Mouse (Mus musculus) embryo, embryonic 11.5 days (tissue): Measurements from ENCODE around the gene Crip1.
A peak's percentile ranks its signal among the peaks of the same experiment; 100 is the strongest.

Experiments used
- DNase-seq: peaks from one replicate; pipeline ENCODE4 v3.0.0-alpha.2; 2012; ENCODE audit warnings: low read depth, low spot score

Crip1 gene

DNA sequence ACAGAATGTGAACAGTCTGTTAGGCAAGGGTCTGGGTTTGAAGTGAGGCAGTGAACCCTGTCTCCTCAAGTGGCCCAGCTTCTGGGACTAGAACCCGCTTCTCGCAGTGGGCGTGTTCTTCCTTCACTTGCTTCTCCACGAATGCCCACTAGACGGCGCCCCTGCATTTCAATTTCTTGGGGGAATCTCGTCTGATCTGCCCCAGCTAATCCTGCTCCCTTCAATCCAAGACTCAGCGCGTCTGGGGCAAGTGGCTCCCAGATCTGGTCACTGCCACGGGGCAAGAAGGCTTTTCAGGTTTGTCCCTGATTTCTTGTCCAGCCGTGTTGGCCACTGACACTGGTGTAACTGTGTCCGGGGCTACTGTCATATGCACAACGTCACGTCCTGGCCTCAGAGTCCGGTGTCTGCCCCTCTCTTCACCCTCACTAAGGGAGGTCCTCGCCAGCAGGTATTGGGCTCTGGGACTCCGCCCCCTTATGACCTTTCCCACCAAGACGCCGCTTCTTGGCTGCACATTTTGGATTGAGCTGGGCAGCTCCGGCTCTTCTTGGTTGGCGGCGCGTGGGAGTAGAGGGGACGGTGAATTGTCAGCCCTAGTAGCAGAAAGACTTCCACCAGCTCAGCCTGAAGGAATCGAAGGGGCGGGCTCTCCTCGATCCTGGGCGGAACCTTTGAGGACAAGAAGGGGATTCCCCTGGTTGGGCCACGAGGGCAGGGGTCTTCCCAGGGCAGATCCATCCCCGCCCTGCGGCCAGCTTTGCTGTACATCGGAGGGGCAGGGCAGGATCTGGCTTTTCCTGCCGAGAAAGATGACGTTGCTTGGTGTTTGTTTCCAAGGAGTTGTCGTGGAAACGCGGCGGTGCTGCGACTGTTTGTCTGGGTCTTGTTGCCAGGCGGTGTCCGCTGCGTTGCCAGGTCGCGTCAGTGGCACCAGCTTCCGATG, at the start of gene Crip1:
Crip1 (plus strand) TSS at position 205 of the 946 bp plus-strand sequence.
- peak; percentile 53 for DNase-seq

DNA sequence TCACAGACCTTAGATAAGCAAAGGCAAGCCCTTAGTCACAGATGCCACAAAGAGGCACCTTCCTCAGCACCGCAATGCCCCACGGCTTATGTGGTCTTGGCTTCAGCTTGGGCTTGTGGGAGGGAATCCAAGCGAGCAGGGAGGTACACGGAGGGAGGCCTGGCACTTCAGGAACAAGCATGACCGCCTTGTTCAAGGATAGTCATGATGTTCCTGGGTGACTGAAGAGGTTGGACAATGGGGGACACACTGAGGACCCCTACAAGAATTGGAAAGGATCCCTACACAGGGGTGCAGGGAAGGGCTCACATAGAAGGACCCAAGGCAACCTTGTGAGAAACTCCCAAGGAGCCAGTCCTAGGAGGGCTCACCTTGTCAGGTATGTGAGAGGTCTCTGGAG, 49.1 kb upstream of the Crip1 start:
- DNase-seq = no peak

DNA sequence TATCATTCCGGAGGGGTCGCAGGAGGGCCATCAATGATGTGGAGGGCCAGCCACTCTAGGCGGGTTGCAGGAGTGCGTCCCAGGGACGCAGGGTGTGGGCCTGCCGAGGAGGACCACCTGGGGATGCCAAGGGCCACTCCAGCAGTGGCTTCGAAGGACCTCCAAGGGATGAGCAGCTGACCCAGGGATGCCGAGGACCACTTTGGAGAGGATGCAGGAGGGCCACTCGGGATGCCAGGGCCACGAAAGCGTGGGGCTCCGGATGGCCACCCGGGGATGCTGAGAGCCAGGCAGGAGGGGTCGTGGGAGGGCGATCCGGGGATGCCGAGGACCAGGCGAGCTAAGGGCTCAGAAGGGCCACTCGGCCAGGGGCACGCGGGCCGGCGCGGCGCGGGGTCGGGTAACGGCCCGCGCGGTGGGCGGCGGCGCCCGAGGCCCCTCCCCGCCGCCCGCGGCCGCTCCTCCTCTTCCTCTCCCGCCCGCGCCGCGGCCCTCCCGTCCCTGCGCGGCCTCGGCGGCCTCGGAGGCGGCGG, 48.3 kb upstream of the Crip1 start, which contains the start of gene Mta1:
Mta1 (plus strand) TSS at position 530 of the 533 bp plus-strand sequence.
- DNase-seq = peak; percentile 23

DNA sequence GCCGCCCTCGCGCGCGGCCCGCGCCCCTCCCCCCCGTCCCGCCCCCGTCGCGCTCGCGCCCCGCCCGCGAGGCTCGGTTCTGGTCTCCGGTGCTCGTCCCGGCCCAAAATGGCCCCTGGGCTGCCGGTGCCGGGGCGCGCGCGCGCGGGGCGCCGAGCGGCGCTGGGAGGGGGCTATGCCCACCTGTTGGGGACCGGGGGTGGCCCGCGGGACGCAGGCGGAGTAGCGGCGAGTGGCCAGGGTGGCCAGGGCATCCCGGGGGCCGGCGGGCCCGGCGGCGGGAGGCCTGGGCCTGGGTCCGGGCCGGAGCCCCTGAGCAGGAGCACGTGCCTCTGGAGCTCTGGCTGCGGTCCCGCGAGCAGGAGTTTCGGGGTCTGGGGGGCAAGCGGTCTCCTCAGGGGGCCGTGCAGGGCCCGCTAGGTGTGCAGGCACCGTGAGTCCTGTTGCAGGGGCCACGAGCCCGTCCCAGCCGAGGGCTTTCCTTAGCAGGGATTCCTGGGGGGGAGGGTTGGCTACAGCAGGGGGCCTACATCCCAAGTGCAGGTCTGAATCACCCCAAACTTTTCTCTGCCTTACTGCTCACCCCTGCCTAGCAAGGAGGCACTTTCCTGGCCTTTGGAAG, 47.5 kb upstream of the Crip1 start:
- no peak for DNase-seq

- DNase-seq = no peak
These were observed 46.5 kb upstream of the Crip1 start for GRCm38 (mm10) chr12:113099470-113100237.

DNA sequence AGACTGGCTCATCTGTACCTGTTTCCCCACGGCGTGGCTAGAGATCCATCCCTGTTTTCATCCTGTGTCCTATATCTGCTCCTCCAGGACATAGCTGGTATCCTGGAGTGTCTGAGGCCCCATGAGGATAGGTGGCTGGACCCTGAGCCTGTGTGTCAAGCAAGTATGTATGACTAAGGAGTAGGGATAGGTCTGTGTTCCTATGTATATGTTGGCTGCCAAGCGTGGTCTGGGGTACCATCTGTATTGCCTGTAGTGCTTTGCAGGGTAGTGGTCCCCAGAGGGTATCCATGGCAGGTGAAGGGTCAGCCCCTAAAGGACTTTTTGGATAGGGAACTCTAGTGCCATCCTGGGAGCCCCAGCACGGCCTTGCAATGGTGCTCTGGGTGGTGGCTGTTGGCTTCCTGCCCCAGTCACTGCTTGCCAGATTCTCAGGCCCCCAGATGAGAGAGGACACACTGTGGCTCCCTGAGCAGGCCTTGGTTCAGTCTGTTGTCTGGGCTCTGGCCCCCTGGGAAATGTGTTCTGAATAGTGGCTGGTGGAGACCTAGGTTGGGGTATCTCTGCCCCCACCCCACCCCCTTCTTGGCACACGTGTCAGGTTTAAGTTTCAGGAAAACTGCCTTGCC, 45.6 kb upstream of the Crip1 start:
- no peak for DNase-seq

DNA sequence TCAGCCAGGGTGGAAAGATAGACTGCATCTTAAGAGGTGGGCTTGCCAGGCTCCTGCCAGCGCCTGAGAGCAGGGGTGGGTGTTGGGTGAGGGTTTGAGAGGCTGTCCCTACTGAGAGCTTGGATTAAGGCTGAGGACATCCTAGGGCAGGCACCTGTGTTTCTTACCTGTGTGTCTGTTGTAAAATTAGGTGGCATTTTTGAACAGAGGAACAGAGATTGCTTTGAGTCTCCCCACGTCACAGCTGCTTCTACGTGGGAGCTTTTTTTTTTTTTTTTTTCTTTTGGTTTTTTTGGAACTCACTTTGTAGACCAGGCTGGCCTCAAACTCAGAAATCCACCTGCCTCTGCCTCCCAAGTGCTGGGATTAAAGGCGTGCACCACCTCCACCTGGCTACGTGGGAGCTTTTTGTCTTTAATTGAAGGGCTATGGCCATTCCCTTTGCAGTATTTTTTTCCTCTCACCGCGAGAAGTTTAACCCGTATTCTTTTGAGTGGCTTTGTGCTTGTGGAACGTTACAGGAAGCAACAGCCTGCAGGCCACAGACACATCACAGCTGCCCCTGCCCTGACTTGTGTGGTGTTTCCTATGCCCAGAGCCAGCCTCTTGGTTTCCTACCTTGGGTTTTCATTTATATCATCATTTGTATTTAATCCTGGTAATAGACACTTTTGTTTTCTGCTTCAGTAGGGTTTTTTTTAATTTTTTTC, 44.7 kb upstream of the Crip1 start:
- no peak for DNase-seq

DNA sequence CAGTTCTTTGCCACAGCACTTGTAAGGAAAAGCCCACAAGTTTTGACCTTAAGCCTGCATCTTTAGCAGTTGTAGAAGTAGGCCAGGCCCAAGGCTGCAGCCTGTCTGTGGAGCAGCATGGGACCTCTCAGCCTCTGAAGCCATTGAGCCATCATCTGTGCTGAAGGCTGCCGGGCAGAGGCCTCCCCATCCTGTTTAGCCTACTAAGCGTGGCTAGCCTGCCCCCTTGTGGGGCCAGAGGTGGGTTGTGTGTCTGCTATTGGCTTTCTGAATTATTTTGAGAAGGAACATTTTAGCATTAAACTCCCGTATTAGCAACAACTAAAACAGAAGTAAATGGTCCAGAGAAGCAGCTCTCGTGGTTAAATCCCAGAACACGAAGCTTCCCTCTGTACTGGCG, 43.7 kb upstream of the Crip1 start:
- peak; percentile 14 for DNase-seq

GRCm38 (mm10) chr12:113103846-113104451, 42.2 kb upstream of the Crip1 start:
- DNase-seq = no peak

GRCm38 (mm10) chr12:113106386-113106785, 39.7 kb upstream of the Crip1 start:
- no peak for DNase-seq

GRCm38 (mm10) chr12:113107431-113108124, 38.5 kb upstream of the Crip1 start:
- no peak for DNase-seq

DNA sequence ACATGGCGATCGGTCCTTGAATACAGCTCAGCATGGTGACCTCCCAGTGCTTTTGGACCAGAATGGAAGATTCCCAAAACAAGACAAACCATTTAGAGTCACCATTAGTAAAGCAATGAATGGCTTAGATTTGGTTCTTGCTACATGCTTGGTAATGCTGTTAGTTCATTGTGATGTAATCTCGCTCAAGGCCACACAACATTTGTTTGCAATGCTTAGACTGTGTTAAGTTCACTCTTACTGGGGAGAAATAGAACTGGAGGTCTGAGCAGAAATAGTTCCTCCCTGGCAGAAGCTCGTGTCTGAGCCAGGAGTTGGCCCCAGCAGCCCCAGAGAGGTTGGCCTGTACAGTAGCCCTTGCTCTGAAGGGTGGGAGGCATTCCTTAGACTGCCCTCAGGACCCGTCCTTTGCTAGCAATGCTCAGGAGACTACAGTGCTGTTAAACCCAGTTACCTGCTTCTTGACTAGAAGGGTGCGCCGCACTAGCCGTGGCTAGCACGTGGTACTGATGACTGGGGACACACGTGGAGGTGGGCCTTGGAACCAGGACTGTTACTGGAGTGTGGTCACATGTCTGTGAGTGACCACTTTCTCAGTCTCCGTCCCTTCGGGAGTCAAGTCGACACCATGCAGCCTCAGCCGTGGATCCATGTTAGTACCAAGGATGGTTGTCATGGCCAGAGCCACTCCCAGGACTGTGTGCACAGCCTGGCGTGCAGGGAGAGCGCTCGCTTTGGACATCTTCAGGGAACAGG, 37.4 kb upstream of the Crip1 start:
- DNase-seq = no peak

- DNase-seq = no peak
These were observed 36.3 kb upstream of the Crip1 start for GRCm38 (mm10) chr12:113109801-113110200.

DNA sequence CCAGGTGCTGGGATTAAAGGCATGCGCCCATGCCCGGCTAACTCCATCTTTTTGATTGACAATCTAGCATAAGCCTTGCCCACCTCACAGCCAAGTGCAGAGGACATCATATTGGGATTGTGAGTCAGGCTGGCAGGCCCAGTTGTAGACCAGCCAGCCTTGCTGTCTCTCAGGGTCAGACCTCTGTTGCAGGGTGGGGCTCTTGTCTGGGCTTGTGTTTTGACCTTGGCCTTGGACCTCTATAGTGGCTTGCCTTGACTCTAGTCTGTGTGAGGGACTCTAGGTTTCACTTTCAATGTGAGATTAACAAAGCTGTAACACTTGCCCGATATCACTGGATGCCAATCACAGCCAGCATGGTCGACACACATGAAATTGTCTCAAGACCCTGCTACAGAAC, 32.0 kb upstream of the Crip1 start:
- no peak for DNase-seq

DNA sequence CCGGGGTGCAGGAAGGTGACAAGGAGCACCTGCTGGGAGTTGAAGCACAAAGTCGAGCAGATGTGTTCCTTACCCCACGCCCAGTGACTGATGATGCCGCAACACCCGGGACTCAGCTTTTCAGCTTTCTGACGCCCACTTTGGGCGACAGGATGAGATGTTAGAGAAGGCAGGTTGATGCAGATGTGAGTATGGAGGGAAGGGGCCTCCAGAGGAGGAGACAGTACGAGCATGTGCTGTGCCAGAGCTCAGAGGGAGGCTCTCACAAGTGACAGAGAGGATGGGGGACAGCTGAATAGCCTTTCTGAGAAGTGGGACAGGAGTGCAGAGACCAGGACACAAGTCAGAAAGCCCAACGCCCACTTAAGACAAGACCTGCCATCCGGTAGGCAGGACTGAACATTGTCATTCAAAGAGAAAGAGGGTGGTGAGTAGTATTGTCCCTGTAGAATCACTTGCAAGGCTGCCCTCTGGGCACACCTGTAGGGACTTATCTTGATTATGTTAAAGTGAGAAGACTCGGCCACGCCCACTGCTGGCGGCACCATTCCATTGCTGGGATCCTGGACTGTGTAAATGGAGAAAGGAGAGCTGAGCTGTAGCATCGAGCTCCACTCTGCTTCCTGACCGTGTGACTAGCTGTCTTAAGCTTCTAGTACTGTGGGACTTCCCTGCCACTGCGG, 31.1 kb upstream of the Crip1 start:
- DNase-seq = no peak

DNA sequence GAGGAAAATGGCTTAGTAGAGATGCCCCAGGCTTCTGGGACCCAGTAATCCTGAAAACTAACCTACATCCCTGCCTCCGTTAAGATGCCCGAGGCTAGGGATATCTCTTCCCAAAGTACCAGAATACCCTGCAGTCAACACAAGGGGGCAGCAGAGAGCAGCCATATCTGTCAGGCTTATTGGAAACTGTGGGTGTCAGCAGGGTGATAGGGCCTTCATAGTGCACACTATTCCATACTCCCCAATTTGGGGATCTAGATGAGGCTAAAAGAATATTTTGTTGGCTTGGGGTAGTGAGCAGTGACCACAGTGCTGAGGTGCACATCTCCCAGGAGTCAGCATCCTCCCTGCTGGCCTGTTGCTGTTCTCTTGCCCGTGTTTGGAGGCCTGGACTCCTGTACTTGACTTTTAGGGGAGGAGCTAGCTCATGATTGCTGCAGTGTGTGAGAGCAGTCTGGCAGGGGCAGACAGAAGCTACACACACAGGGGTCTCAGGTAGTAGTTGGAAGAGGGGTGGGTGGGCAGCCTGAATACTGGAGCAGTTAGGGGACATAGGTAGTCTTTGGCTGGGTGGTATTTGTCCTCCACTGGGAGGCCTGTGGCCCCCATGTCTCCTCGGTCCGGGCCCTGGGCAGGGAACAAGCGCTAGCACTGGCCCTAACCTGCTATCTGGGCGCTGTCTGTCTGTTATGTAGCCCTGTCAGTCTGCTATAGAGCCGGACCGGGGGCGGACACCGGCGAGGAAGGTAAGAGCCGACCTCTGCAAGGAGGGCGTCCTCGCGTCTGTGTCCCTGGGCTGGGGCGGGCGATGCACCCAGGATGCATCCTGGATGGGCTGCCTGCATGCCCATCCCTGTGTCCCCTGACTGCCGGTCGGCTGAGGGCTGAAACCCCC, 26.4 kb upstream of the Crip1 start:
- DNase-seq = peak; percentile 63

DNA sequence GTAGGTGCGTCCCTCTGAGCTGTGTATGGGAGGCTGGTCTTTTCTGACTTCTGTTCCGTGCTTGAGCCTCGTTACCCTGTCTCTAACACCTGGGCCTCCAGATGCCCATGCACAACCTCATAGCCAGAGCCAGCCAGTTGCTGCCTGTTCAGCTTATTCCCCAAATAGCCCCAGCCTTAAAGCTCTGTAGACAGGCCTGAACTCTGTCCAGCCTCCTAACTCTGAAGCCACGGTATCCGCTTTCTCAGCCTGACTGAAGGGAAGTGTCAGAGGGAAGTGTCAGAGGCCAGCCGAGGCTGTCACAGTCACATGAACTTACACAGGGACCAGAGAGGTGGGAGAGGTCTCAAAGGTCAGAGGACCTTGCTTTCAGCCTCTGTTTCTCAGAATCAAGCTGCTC, 21.4 kb upstream of the Crip1 start:
- no peak for DNase-seq
